Mouse (Mus musculus) left cerebral cortex, adult 18-20 months (tissue): ENCODE results near the gene Olfr1154. TPM values are rescaled to one million over a fixed set of nuclear protein-coding genes. Genes with fewer than 3 reads are reported as not detected.

Experiments
- DNase-seq, 2 experiments: peaks; one replicate each; pipeline ENCODE4 v3.0.0; 2021 to 2022; ENCODE audit warnings: low spot score in 2 of 2, mixed read lengths in 1 of 2
- long read RNA-seq, 2 experiments: library from polyadenylated mRNA; stranded (forward); transcript quantifications; one replicate each; pipeline ENCODE4 v2.0.0; 2021
- total RNA-seq, 2 experiments: library from RNA; stranded (reverse); gene quantifications; 2 replicates each; pipeline ENCODE4 v1.2.3; 2021

The Olfr1154 gene
- not detected for total RNA-seq
- long read RNA-seq, experiment 1 = 0 reads
- long read RNA-seq, experiment 2 = 0 reads

DNA sequence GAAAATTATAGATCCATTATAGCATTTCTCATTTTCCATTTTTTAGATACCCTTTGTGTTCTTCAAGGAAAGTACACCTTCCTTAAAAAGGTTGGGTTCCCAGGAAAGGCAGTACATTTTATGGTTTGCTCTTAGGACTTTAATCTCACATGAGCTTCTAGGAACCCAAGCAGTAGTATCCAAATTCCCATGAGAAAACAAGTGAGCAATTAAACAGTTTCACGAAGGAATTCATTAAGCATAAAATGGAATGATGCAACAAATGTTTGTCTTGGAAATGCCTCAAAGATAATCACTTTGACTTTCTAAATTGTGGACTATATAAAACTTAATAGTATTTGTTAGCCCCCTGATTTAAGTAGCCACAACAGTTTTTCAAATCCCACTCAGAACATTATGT is at the start of gene Olfr1154:
TSS of gene Olfr1154 (minus strand) at position 101 of the 400 bp plus-strand sequence.
- no peak for DNase-seq

DNA sequence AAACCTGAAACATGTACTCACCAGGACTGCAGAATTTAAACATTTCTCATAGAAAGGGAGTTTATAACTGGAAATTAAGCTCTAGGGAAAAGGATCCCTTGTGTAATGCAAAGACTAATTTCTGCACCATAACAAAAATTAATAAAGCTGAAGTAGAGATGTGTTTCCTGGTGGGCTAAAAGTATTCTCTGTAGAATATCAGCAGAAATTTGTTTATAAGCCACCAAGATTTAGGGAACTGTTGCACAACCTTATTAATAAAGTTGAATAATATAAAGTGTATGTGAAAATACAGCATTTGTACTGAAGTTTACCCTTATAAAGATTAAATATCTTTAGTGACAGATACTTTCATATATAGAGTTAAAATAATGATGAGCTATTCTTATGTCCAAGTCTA is 48.0 kb upstream of the Olfr1154 start, which contains the start of gene Olfr1156:
TSS of gene Olfr1156 (minus strand) at position 101 of the 400 bp plus-strand sequence.
- DNase-seq = no peak

DNA sequence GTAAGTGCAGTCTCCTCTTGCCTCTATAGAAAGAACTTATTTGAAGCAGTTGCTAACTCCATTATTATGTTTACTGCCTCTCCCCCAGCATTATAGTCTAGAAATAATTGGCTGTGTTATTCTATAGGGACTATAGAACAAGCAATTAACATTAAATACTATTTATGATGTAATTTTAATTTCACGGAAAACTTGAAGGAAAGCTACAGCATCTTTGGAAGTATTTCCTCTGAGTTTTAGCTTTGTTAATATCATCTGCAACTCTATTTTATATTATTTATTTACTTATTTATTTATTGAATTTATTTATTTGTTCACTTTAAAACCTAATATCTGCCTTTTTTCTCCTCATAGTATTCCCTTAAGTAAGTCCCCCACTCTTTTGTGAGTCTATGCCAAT is 40.1 kb upstream of the Olfr1154 start, which contains the start of gene Olfr1155:
TSS of gene Olfr1155 (minus strand) at position 101 of the 400 bp plus-strand sequence.
- DNase-seq = no peak

DNA sequence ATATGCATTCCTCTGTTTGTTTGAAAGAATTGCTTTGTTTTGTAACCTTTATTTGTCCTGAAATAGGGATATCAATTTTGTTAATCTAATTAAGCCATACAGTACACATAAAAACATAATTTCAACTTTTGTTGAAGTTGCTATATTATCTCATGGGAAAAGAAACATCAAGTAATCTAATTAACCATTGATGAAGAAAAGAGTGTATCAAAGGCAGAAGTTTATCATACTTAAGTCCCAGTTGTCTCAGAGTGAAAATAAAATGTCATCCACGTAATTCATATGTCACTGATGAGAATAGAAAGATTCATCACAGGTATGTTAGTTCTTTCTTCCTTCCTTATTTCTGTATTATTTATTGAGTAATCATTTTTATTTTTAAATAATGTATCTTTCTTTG is 10.3 kb downstream of the Olfr1154 start, which contains the start of gene Olfr1153:
TSS of gene Olfr1153 (plus strand) at position 301 of the 400 bp plus-strand sequence.
- no peak for DNase-seq

DNA sequence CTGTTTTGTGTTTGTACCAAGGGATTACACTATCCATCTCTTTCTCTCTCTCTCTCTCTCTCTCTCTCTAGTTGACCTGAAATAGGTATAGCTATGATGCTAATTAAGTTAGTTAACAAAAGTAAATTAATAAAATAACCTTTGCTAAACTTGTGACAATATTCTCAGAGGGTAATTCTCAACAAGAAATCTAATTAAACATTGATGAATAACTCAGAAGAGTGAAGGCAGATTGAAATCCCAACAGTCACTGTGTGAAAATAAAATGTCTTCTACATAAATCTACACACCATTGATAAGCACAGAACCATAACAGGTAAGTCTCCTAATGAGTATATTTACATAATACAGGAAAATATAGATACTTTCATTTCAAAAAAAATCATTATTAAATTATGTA is 38.8 kb downstream of the Olfr1154 start, which contains the start of gene Olfr1152:
TSS of gene Olfr1152 (plus strand) at position 301 of the 400 bp plus-strand sequence.
- no peak for DNase-seq

DNA sequence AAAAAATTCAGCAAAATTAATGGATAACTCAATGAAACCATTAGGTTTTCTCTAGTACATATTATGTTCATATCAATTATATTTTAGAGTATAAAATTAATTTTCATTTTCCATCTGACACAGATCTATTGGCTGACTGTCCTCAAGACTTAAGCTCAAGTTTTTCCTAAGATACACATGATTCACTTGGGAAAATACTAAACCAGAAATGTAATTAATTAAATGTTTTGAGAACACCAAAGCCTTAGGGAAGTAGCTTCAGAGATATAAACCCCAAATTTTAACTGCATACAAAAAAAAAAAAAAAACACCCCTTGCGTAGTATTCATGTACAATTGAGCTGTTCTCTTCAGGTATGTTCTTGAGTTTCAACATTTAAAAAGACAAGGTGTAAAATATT is 49.4 kb downstream of the Olfr1154 start, which contains the start of gene Olfr1151:
TSS of gene Olfr1151 (plus strand) at position 301 of the 400 bp plus-strand sequence.
- no peak for DNase-seq

Other genes starting within 250 kb of the Olfr1154 start
- gene Olfr1134, start 246.7 kb downstream of the Olfr1154 start, total RNA-seq = not detected
- not detected for gene Olfr1135, start 231.5 kb downstream of the Olfr1154 start, total RNA-seq
- gene Olfr1136, start 211.2 kb downstream of the Olfr1154 start, total RNA-seq = not detected
- gene Olfr1137, start 192.0 kb downstream of the Olfr1154 start, total RNA-seq = not detected
- gene Olfr1138, start 165.2 kb downstream of the Olfr1154 start, total RNA-seq = not detected
- not detected for gene Olfr1140, start 161.4 kb downstream of the Olfr1154 start, total RNA-seq
- gene Olfr1141, start 151.2 kb downstream of the Olfr1154 start, total RNA-seq = not detected
- gene Olfr152, start 125.7 kb downstream of the Olfr1154 start, total RNA-seq = not detected
- gene Olfr1143, start 104.6 kb downstream of the Olfr1154 start, total RNA-seq = not detected
- not detected for gene Olfr1145, start 95.3 kb downstream of the Olfr1154 start, total RNA-seq
- not detected for gene Olfr1148, start 74.6 kb downstream of the Olfr1154 start, total RNA-seq
- not detected for gene Olfr1150-ps1, start 61.2 kb downstream of the Olfr1154 start, total RNA-seq
- gene Olfr1151, start 49.3 kb downstream of the Olfr1154 start, total RNA-seq = not detected
- gene Olfr1152, start 38.7 kb downstream of the Olfr1154 start, total RNA-seq = not detected
- gene Olfr1153, start 10.2 kb downstream of the Olfr1154 start, total RNA-seq = not detected
- not detected for gene Olfr1155, start 40.0 kb upstream of the Olfr1154 start, total RNA-seq
- not detected for gene Olfr1156, start 47.9 kb upstream of the Olfr1154 start, total RNA-seq
- not detected for gene Olfr1157, start 63.1 kb upstream of the Olfr1154 start, total RNA-seq
- gene Olfr74, start 69.5 kb upstream of the Olfr1154 start, total RNA-seq = not detected
- not detected for gene Olfr1158, start 84.9 kb upstream of the Olfr1154 start, total RNA-seq
- gene Olfr1160, start 103.1 kb upstream of the Olfr1154 start, total RNA-seq = not detected
- gene Olfr1161, start 117.6 kb upstream of the Olfr1154 start, total RNA-seq = not detected
- gene Olfr73, start 132.5 kb upstream of the Olfr1154 start, total RNA-seq = not detected
- gene Olfr1162, start 146.0 kb upstream of the Olfr1154 start, total RNA-seq = not detected
- not detected for gene Olfr1163, start 166.7 kb upstream of the Olfr1154 start, total RNA-seq
- gene Olfr1164, start 188.8 kb upstream of the Olfr1154 start, total RNA-seq = not detected
- not detected for gene Olfr1166, start 223.1 kb upstream of the Olfr1154 start, total RNA-seq